Mouse (Mus musculus) embryonic facial prominence, embryonic 10.5 days (tissue): ENCODE measurements around the gene Mrps9. TPM values are rescaled to one million over a fixed set of nuclear protein-coding genes. Genes with fewer than 3 reads are reported as not detected.

ENCODE experiments used
- DNase-seq: peaks from one replicate; pipeline ENCODE4 v3.0.0-alpha.2; 2017; ENCODE audit warnings: low spot score
- H3K27ac ChIP-seq: fragments of 300-500 bp; sonication (generic); replicated peaks from 2 replicates; pipeline ENCODE4 v1.5.1; 2016; ENCODE audit warnings: mild to moderate bottlenecking
- H3K27me3 ChIP-seq: fragments of 300-500 bp; sonication (generic); replicated peaks from 2 replicates; pipeline ENCODE4 v1.6.1; 2016; ENCODE audit warnings: low read depth, mild to moderate bottlenecking; ENCODE audit not compliant: poor library complexity, severe bottlenecking
- H3K36me3 ChIP-seq: fragments of 300-500 bp; sonication (generic); replicated peaks from 2 replicates; pipeline ENCODE4 v1.6.1; 2016; ENCODE audit warnings: mild to moderate bottlenecking, moderate library complexity
- H3K4me1 ChIP-seq: fragments of 300-500 bp; sonication (generic); 2 replicates; pipeline ENCODE4 v1.6.1; 2016
- H3K4me3 ChIP-seq: fragments of 300-500 bp; sonication (generic); 2 replicates; pipeline ENCODE4 v1.5.1; 2016; ENCODE audit warnings: mild to moderate bottlenecking, moderate library complexity
- H3K9me3 ChIP-seq: fragments of 300-500 bp; sonication (generic); 2 replicates; pipeline ENCODE4 v1.6.1; 2016; ENCODE audit warnings: mild to moderate bottlenecking
- WGBS: fragments of 180-500 bp; shearing (Covaris S2); methylation state at CpG from one replicate; pipeline ENCODE4 v1.1.7; 2016; 5-methylcytosine and 5-hydroxymethylcytosine counted together
- polyA plus RNA-seq: library from polyadenylated mRNA; unstranded; fragments of >200 nt; fragmentation: Nextera tagmentation; extraction: Ambion mirVana; gene quantifications from 2 replicates; pipeline ENCODE4 v1.2.1, GENCODE M21; 2016

Gene Mrps9
- 56.7 and 60.2 TPM in 2 replicates for polyA plus RNA-seq

DNA sequence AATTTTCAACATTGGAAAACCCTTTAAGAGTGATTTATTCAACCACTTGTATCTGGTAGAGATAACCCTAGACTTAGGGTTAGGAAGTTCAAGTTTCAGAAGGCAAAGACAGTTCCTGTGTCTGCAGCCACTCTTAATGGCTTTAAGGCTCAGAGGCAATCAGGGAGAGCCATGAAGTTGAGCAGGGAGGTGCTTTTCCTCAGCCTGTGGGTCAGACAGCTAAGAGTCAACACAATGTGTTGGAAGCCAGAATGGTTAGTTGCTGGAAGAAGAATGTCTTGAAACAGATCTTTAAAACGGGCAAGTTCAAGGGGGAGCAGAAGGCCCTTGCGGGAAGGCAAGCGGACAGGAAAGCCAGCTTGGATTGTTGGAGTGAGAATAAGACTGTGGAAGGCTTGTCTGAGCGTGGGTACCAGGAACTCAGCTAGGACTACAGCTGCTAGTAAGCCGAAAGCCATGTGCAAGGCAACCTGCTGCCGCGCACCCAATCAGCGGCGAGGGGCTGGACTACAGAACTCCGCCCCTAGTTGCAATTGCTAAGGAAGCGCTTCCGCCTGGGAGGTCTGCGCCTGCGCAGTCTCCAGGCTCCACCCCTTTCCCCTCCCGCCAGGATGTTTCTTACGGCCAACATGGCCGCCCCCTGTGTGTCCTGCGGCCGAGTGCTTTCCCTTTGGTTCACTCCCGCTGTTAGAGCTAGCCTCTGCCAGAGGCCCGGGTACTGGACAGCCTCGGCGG is at the start of gene Mrps9:
Mrps9 (plus strand) TSS at position 571 of the 735 bp plus-strand sequence.
- no peaks in the 10 kb centered on the region for H3K36me3 ChIP-seq
- under 1% methylated on average over 23 of the region's 23 CpGs for WGBS
- peak within 1 kb of the TSS; percentile 84 for H3K27ac ChIP-seq
- peak within 1 kb of the TSS; percentile 90 for H3K4me3 ChIP-seq
- H3K27me3 ChIP-seq: no peaks in the 10 kb centered on the region
- peaks cover 16% of the 10 kb centered on the region for H3K4me1 ChIP-seq
- peak; percentile 98 for DNase-seq
- H3K9me3 ChIP-seq: no peaks in the 10 kb centered on the region

DNA sequence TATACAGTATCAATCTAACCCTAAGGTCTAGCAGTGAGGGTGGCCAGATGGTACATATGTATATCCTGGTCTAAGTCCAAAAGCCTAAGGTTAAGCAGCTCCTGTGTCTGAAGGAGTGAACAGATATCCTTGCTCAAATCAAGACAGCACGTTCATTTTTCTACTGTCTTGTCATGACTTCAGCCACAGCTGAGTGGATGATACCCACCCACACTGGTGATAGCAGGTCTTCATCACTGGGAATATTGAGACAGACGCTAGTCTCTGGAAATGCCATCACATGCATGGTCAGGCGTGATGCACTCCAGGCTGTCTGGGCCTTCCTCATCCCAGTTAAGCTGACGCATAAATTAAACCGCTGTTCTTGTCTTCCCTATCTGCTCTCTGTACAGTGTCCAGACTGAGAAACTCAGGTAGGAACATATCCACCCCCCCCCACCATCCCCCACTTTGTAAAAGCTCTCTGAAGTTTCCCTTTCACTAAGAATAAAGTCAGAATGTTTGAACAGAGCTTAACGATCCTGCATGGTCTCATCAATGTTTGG is 37.7 kb upstream of the Mrps9 start:
- 86% methylated on average over 6 of the region's 6 CpGs for WGBS
- Histone ChIP-seq H3K27ac (no peak overlapping the region), H3K36me3 (no peaks in the 10 kb centered on the region), H3K4me1 (0 out of 2 replicates have a peak, but pooled peaks cover 2% of the 10 kb centered on the region), H3K4me3 (no peak overlapping the region), H3K9me3 (no peaks in the 10 kb centered on the region), H3K27me3 (no peaks in the 10 kb centered on the region)
- no peak for DNase-seq

DNA sequence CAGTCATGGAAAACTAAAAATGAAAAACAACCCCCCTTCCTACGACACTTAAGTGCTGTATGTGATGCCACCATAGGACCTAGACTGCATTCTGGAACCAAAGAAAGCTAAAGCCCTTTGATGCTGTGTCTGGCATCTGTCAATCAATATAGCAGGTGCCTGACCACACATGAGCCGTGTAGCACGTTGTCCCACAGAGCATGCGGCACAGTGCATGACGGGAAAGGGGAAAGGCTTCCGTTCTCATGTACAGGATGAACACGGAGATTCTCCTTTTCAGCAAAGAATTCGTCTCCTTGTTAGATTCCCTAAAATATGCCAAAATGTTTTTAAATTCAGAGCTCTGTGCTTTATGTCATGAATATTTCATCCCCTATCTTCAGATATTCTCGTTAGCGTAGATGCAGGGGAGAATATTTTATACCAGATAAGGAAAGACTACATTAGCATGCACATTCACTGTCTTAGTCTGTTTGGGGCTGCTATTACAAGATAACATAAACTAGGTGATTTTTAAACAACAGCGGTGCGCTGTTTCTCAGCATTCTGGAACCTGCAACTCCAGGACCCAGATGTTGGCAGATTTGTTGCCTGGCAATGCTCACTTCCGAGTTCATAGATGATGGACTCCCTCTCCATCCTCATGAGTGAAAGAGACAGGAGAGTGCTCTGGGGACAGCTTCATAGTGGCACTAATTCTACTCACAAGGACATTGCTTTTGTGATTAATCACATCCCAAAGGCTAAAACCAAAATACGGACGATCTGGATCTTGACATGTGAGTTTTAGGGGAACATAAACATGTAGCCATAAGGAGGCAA is 36.0 kb upstream of the Mrps9 start:
- Histone ChIP-seq H3K4me1 (0 out of 2 replicates have a peak, but pooled peaks cover 2% of the 10 kb centered on the region), H3K4me3 (no peak overlapping the region), H3K9me3 (no peaks in the 10 kb centered on the region), H3K36me3 (no peaks in the 10 kb centered on the region), H3K27me3 (no peaks in the 10 kb centered on the region), H3K27ac (no peak overlapping the region)
- DNase-seq: no peak
- WGBS: 89% methylated on average over 15 of the region's 15 CpGs

DNA sequence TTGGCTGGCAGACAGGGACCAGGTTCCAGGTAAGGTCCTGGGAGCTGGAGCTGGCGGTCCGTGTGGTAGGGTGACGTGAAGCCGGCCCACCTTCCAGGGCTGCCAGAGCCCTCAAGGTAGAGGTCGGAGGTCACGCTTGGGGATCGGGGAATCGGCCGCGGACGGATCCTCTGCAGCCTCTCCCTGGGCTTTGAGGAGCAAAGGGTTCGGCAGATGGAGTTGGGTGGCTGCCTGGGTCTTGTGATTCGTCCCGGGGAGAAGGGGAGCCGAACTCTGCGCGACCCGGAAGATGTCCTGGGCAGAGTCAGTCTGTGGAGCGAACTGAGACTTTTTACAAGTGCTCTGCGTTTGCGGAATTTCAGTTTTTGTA is 350 bp downstream of the Mrps9 start:
- no peaks in the 10 kb centered on the region for H3K9me3 ChIP-seq
- peak overlapping the region; percentile 84 for H3K27ac ChIP-seq

DNA sequence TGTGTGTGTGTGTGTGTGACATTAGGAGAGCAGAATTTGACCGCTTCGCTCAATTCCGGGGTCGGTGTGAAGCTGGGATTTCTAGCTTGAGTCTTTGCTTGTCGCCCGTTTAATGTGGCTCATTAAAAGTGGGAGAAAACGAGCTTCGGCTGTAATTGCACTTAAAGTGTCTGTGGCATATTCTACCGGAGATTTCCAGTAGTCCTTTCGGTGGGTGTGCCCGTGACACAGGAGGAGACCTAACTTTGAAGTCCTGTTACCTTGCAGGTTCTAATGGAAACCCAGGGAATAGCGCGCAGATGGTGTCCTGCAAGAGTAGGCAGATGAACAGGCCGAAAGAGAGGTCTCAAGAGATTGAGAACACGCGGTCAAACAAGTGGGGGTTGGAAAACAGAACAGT is 777 bp downstream of the Mrps9 start:
- DNase-seq: peak; percentile 12
- H3K4me1 ChIP-seq: peaks cover 16% of the 10 kb centered on the region
- H3K27me3 ChIP-seq: no peaks in the 10 kb centered on the region
- H3K4me3 ChIP-seq: peak overlapping the region; percentile 90
- H3K36me3 ChIP-seq: no peaks in the 10 kb centered on the region
- WGBS: 3% methylated on average over 16 of the region's 16 CpGs
- H3K9me3 ChIP-seq: no peaks in the 10 kb centered on the region
- H3K27ac ChIP-seq: peak overlapping the region; percentile 84

More for the DNA sequence above, 350 bp downstream of the Mrps9 start:
- Histone ChIP-seq H3K4me1 (peaks cover 16% of the 10 kb centered on the region), H3K27me3 (no peaks in the 10 kb centered on the region), H3K4me3 (peak overlapping the region; percentile 90), H3K36me3 (no peaks in the 10 kb centered on the region)
- WGBS: under 1% methylated on average over 21 of the region's 21 CpGs
- DNase-seq: no peak

- Histone ChIP-seq H3K27me3 (no peaks in the 10 kb centered on the region), H3K4me1 (peaks cover 6% of the 10 kb centered on the region; the same call in 1 of the 2 replicates), H3K27ac (no peak overlapping the region), H3K9me3 (no peaks in the 10 kb centered on the region), H3K36me3 (peaks cover 45% of the 10 kb centered on the region), H3K4me3 (no peak overlapping the region)
- 92% methylated on average over 5 of the region's 5 CpGs for whole genome bisulfite sequencing
- DNase-seq: no peak
Measured at GRCm38 (mm10) chr1:42864719-42865250, 13.8 kb downstream of the Mrps9 start.

DNA sequence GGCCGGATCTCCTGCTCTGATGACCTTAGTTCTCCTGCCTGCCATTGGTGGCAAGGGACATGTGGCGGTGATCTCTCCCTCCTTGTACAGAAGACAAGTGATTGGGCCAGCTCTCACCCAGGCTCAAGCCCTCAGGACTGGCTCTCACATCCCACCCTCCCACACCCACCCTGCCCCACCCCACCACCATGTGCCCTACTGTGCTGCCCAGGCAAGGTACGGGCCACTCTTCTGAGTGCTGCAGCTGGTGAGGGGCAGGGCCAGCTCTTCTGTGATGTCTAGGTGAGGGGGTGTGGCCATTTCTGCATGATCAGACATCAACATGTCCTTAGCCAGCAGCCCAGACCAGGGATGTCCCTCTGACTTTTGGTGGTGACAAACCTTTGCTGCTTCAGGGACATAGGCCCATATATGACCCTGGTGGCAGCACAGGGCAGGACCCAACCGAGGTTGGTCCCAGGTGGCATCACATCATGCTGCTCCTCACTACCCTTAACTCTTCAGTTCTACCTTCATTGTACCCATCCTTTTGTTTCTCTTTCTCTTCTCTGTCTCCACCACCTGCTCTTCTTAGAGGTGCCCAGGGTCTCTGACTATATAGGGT is 14.4 kb downstream of the Mrps9 start:
- H3K27me3 ChIP-seq: no peaks in the 10 kb centered on the region
- DNase-seq: no peak
- WGBS: 94% methylated on average over 4 of the region's 4 CpGs
- H3K4me1 ChIP-seq: peaks cover 3% of the 10 kb centered on the region; the same call in 1 of the 2 replicates
- H3K4me3 ChIP-seq: no peak overlapping the region
- H3K9me3 ChIP-seq: no peaks in the 10 kb centered on the region
- peaks cover 45% of the 10 kb centered on the region for H3K36me3 ChIP-seq
- H3K27ac ChIP-seq: 0 out of 2 replicates have a peak overlapping the region, but pooled peaks have one; percentile 40

DNA sequence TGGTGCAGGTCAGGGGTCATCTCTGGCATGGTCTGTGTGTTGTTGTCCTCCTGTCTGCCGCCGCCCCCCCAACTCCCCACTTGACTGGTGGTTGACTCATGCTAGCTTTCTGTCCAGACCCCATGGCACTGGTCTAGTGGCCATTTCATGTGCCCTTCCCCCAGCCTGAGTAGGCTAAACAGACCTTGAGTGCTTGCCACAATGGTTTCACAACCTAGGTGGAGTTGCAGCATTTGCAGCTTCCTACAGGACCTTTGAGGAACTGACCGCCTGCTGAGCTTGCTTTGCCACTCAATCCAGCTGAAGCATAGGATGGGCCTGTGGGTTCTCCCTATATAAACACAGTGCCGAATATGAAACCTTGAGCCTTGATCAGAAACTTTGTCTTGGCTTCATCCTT is 15.0 kb downstream of the Mrps9 start:
- no peak for DNase-seq
- peaks cover 45% of the 10 kb centered on the region for H3K36me3 ChIP-seq
- no peaks in the 10 kb centered on the region for H3K27me3 ChIP-seq
- no peak overlapping the region for H3K27ac ChIP-seq
- no peaks in the 10 kb centered on the region for H3K4me1 ChIP-seq
- H3K9me3 ChIP-seq: no peaks in the 10 kb centered on the region
- no peak overlapping the region for H3K4me3 ChIP-seq
- 97% methylated on average over 4 of the region's 4 CpGs for WGBS

DNA sequence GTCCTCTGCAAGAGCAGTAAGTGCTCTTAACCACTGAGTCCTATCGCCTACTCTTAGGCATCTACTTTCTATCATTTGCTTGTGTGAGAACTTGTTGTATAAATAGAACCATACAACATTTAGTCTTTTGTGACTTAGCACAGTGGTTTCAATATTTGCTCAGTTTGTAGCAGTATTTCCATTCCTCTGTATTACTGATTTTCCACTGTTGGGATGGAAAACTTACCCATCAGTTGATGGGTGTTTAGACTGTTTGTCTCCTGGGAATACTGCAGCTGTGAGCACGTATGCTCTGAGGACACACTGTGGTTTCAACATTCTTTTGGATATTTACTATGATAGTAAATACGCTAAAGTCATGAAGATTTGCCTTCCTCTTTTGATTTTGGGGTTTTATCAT is 16.2 kb downstream of the Mrps9 start:
- Histone ChIP-seq H3K36me3 (peaks cover 45% of the 10 kb centered on the region), H3K4me1 (no peaks in the 10 kb centered on the region), H3K27me3 (no peaks in the 10 kb centered on the region), H3K27ac (no peak overlapping the region), H3K9me3 (no peaks in the 10 kb centered on the region), H3K4me3 (no peak overlapping the region)
- WGBS: 91% methylated on average over 3 of the region's 3 CpGs
- no peak for DNase-seq

- H3K36me3 ChIP-seq: peaks cover 3% of the 10 kb centered on the region; the same call in 1 of the 2 replicates
- H3K4me1 ChIP-seq: no peaks in the 10 kb centered on the region
- no peak overlapping the region for H3K4me3 ChIP-seq
- H3K27me3 ChIP-seq: no peaks in the 10 kb centered on the region
- 93% methylated on average over 2 of the region's 2 CpGs for WGBS
- H3K27ac ChIP-seq: no peak overlapping the region
- no peaks in the 10 kb centered on the region for H3K9me3 ChIP-seq
- no peak for DNase-seq
Measured at GRCm38 (mm10) chr1:42874174-42874573, 23.1 kb downstream of the Mrps9 start.

GRCm38 (mm10) chr1:42875271-42875670 is 24.2 kb downstream of the Mrps9 start:
- DNase-seq: no peak

More at GRCm38 (mm10) chr1:42875271-42875670, 24.2 kb downstream of the Mrps9 start:
- H3K36me3 ChIP-seq: peaks cover 7% of the 10 kb centered on the region; the same call in 1 of the 2 replicates
- 83% methylated on average over 5 of the region's 5 CpGs for WGBS
- H3K4me1 ChIP-seq: no peaks in the 10 kb centered on the region
- no peaks in the 10 kb centered on the region for H3K27me3 ChIP-seq
- no peak overlapping the region for H3K4me3 ChIP-seq
- no peak overlapping the region for H3K27ac ChIP-seq
- no peaks in the 10 kb centered on the region for H3K9me3 ChIP-seq
